Mouse (Mus musculus) gastrocnemius, postnatal 25 days (tissue): ENCODE measurements around the gene Igfbp7. TPM values are rescaled to one million over a fixed set of nuclear protein-coding genes. Genes with fewer than 3 reads are reported as not detected.
"Not testable (repeated sequence)": the region's sequence is repeated elsewhere in the genome, so short reads cannot be mapped to it uniquely, and the experiment has no call there.

ENCODE experiments used
- DNase-seq: peaks from one replicate; pipeline ENCODE4 v3.0.0; 2022
- long read RNA-seq, 2 experiments: library from polyadenylated mRNA; stranded (forward); transcript quantifications; one replicate each; pipeline ENCODE4 v2.0.0; 2021
- total RNA-seq, 2 experiments: library from RNA; stranded (reverse); gene quantifications; 1 replicate in 1 of 2; 2 replicates in 1 of 2; pipeline ENCODE4 v1.2.3; 2021

Igfbp7 gene
- total RNA-seq: 100 to 1,000 TPM; 105 to 156 TPM
- long read RNA-seq, experiment 1, transcript Igfbp7-201 (5 exons, 1,116 nt): major isoform, 132 of 144 reads
- long read RNA-seq, experiment 1, partial matches to known transcripts: 6 of 144 reads
- long read RNA-seq, experiment 1, other reads (novel, unspliced or antisense): 6 of 144 reads
- long read RNA-seq, experiment 2, transcript Igfbp7-201 (5 exons, 1,116 nt): major isoform, 196 of 203 reads
- long read RNA-seq, experiment 2, partial matches to known transcripts: 5 of 203 reads
- long read RNA-seq, experiment 2, other reads (novel, unspliced or antisense): 2 of 203 reads

- DNase-seq: peak; percentile 81
Measured at GRCm38 (mm10) chr5:77407341-77408298, at the start of gene Igfbp7. Gene Igfbp7 (minus strand): TSS chr5:77408041.

- no peak for DNase-seq
Measured at GRCm38 (mm10) chr5:77452103-77452502, 44.3 kb upstream of the Igfbp7 start.

GRCm38 (mm10) chr5:77449531-77449930, 41.7 kb upstream of the Igfbp7 start:
- DNase-seq: no peak

GRCm38 (mm10) chr5:77445431-77445830, 37.6 kb upstream of the Igfbp7 start:
- DNase-seq: no peak

- no peak for DNase-seq
Measured at GRCm38 (mm10) chr5:77443889-77444573, 36.2 kb upstream of the Igfbp7 start.

GRCm38 (mm10) chr5:77442856-77443623, 35.2 kb upstream of the Igfbp7 start:
- no peak for DNase-seq

- no peak for DNase-seq
Measured at GRCm38 (mm10) chr5:77436308-77436707, 28.5 kb upstream of the Igfbp7 start.

GRCm38 (mm10) chr5:77434060-77434459, 26.2 kb upstream of the Igfbp7 start:
- DNase-seq: no peak

GRCm38 (mm10) chr5:77433561-77433960, 25.7 kb upstream of the Igfbp7 start:
- DNase-seq: peak; percentile 37

- no peak for DNase-seq
Measured at GRCm38 (mm10) chr5:77433119-77433518, 25.3 kb upstream of the Igfbp7 start.

GRCm38 (mm10) chr5:77432446-77432845, 24.6 kb upstream of the Igfbp7 start:
- no peak for DNase-seq

GRCm38 (mm10) chr5:77431068-77431467, 23.2 kb upstream of the Igfbp7 start:
- DNase-seq: no peak

GRCm38 (mm10) chr5:77430471-77430870, 22.6 kb upstream of the Igfbp7 start:
- DNase-seq: no peak

GRCm38 (mm10) chr5:77430049-77430448, 22.2 kb upstream of the Igfbp7 start:
- DNase-seq: no peak

GRCm38 (mm10) chr5:77428526-77428925, 20.7 kb upstream of the Igfbp7 start:
- DNase-seq: no peak

GRCm38 (mm10) chr5:77427986-77428385, 20.1 kb upstream of the Igfbp7 start:
- no peak for DNase-seq

GRCm38 (mm10) chr5:77425721-77426500, 18.1 kb upstream of the Igfbp7 start:
- DNase-seq: no peak

- not testable (repeated sequence) for DNase-seq
Measured at GRCm38 (mm10) chr5:77419537-77419936, 11.7 kb upstream of the Igfbp7 start.

GRCm38 (mm10) chr5:77416058-77416457, 8.2 kb upstream of the Igfbp7 start:
- DNase-seq: no peak

GRCm38 (mm10) chr5:77408530-77408929, 689 bp upstream of the Igfbp7 start:
- DNase-seq: no peak

GRCm38 (mm10) chr5:77406371-77406871, 1.4 kb downstream of the Igfbp7 start:
- peak; percentile 70 for DNase-seq
